Mouse (Mus musculus) kidney, postnatal 0 days (tissue): Measurements from ENCODE around the gene Rmnd5b. TPM values are rescaled to one million over a fixed set of nuclear protein-coding genes. Genes with fewer than 3 reads are reported as not detected.
A peak's percentile ranks its signal among the peaks of the same experiment; 100 is the strongest.

Source experiments
- ATAC-seq: fragments of 200-750 bp; cut with Nextera tagmentation; replicated peaks from 2 replicates; pipeline ENCODE4 v1.8.0; 2017; ENCODE audit warnings: low read depth, moderate number of reproducible peaks, moderate TSS enrichment, moderate library complexity; ENCODE audit not compliant: low FRiP score
- DNase-seq: peaks from one replicate; pipeline ENCODE4 v3.0.0-alpha.2; 2016; ENCODE audit warnings: low spot score
- H3K27ac ChIP-seq: fragments of 300-500 bp; sonication (generic); 2 replicates; pipeline ENCODE4 v1.5.1; 2014; ENCODE audit warnings: mild to moderate bottlenecking
- H3K27me3 ChIP-seq: fragments of 300-500 bp; sonication (generic); 2 replicates; pipeline ENCODE4 v1.6.1; 2014; ENCODE audit warnings: low read length, mixed read lengths; ENCODE audit not compliant: insufficient read depth
- H3K36me3 ChIP-seq: fragments of 300-500 bp; sonication (generic); 2 replicates; pipeline ENCODE4 v1.6.1; 2014; ENCODE audit warnings: low read length, mixed read lengths; ENCODE audit not compliant: insufficient read depth
- H3K4me1 ChIP-seq: fragments of 300-500 bp; sonication (generic); replicated peaks from 2 replicates; pipeline ENCODE4 v1.6.1; 2014; ENCODE audit warnings: antibody characterized with exemption, low read length, mixed read lengths; ENCODE audit not compliant: insufficient read depth
- H3K4me2 ChIP-seq: fragments of 300-500 bp; sonication (generic); 2 replicates; pipeline ENCODE4 v1.6.1; 2014; ENCODE audit warnings: mild to moderate bottlenecking, low read length, moderate library complexity, mixed read lengths
- H3K4me3 ChIP-seq: fragments of 300-500 bp; sonication (generic); replicated peaks from 2 replicates; pipeline ENCODE4 v1.5.1; 2014; ENCODE audit warnings: low read depth, low read length
- H3K9ac ChIP-seq: fragments of 300-500 bp; sonication (generic); 2 replicates; pipeline ENCODE4 v1.6.1; 2014; ENCODE audit warnings: low read depth, low read length
- H3K9me3 ChIP-seq: fragments of 300-500 bp; sonication (generic); replicated peaks from 2 replicates; pipeline ENCODE4 v1.6.1; 2016; ENCODE audit warnings: low read length, inconsistent platforms, mixed read lengths
- CTCF ChIP-seq: IDR thresholded peaks from 2 replicates; pipeline ENCODE4 v1.5.1; 2016; ENCODE audit warnings: antibody characterized with exemption, low read depth, mild to moderate bottlenecking, moderate library complexity
- WGBS: fragments of 180-500 bp; shearing (Covaris S2); extraction: QIAGEN DNeasy Blood & Tissue Kit; methylation state at CpG from one replicate; pipeline ENCODE4 v1.1.7; 2014; 5-methylcytosine and 5-hydroxymethylcytosine counted together
- polyA plus RNA-seq: library from polyadenylated mRNA; unstranded; fragments of >200 nt; fragmentation: Nextera tagmentation; extraction: Ambion mirVana; gene quantifications from 2 replicates; pipeline ENCODE4 v1.2.1, GENCODE M21; 2015

Gene Rmnd5b
- polyA plus RNA-seq, 1 experiment from 2014 or later, result 40.8 TPM

GRCm38 (mm10) chr11:51658291-51658690, 22.6 kb upstream of the Rmnd5b start:
- Histone ChIP-seq H3K4me3 (no peak overlapping the region), H3K4me2 (no peak overlapping the region), H3K9ac (no peak overlapping the region; the same call in 1 of the 2 replicates), H3K36me3 (no peaks in the 10 kb centered on the region), H3K9me3 (no peaks in the 10 kb centered on the region), H3K27ac (peak overlapping the region; percentile 48; the same call in 1 of the 2 replicates), H3K4me1 (peaks cover 13% of the 10 kb centered on the region; the same call in 1 of the 2 replicates), H3K27me3 (no peaks in the 10 kb centered on the region)
- DNase-seq, result no peak
- TF ChIP-seq CTCF, result no peak
- ATAC-seq, result no peak; the same call in 1 of the 2 replicates
- WGBS, result 23% methylated on average over 7 of the region's 7 CpGs

GRCm38 (mm10) chr11:51656798-51657521, 21.3 kb upstream of the Rmnd5b start:
- no peak for TF ChIP-seq CTCF
- DNase-seq, result no peak
- no peaks in the 10 kb centered on the region for H3K27me3 ChIP-seq
- H3K4me2 ChIP-seq, result no peak overlapping the region
- no peak overlapping the region for H3K4me3 ChIP-seq
- WGBS, result 42% methylated on average over 10 of the region's 10 CpGs
- no peaks in the 10 kb centered on the region for H3K9me3 ChIP-seq
- peak overlapping the region; percentile 50; the same call in 1 of the 2 replicates for H3K27ac ChIP-seq
- no peaks in the 10 kb centered on the region for H3K36me3 ChIP-seq
- peak; percentile 62 for ATAC-seq
- H3K4me1 ChIP-seq, result peaks cover 13% of the 10 kb centered on the region; the same call in 1 of the 2 replicates
- 0 out of 2 replicates have a peak overlapping the region, but pooled peaks have one; percentile 5 for H3K9ac ChIP-seq

GRCm38 (mm10) chr11:51654891-51655290, 19.2 kb upstream of the Rmnd5b start:
- no peak for TF ChIP-seq CTCF
- no peak overlapping the region for H3K4me3 ChIP-seq
- peaks cover 13% of the 10 kb centered on the region; the same call in 1 of the 2 replicates for H3K4me1 ChIP-seq
- H3K4me2 ChIP-seq, result no peak overlapping the region
- H3K36me3 ChIP-seq, result no peaks in the 10 kb centered on the region
- H3K9me3 ChIP-seq, result no peaks in the 10 kb centered on the region
- no peaks in the 10 kb centered on the region for H3K27me3 ChIP-seq
- ATAC-seq, result no peak
- H3K27ac ChIP-seq, result no peak overlapping the region
- DNase-seq, result no peak
- H3K9ac ChIP-seq, result no peak overlapping the region
- WGBS, result 91% methylated on average over 3 of the region's 3 CpGs

- H3K9ac ChIP-seq, result no peak overlapping the region
- WGBS, result 82% methylated on average over 6 of the region's 6 CpGs
- H3K36me3 ChIP-seq, result no peaks in the 10 kb centered on the region
- no peak overlapping the region for H3K4me2 ChIP-seq
- no peaks in the 10 kb centered on the region for H3K9me3 ChIP-seq
- no peak for TF ChIP-seq CTCF
- no peak overlapping the region for H3K27ac ChIP-seq
- H3K4me3 ChIP-seq, result no peak overlapping the region
- H3K4me1 ChIP-seq, result peaks cover 17% of the 10 kb centered on the region; the same call in 1 of the 2 replicates
- H3K27me3 ChIP-seq, result no peaks in the 10 kb centered on the region
- no peak for ATAC-seq
- no peak for DNase-seq
Observed at GRCm38 (mm10) chr11:51653736-51654135, 18.0 kb upstream of the Rmnd5b start.

- Histone ChIP-seq H3K4me3 (no peak overlapping the region), H3K9me3 (no peaks in the 10 kb centered on the region), H3K4me2 (no peak overlapping the region), H3K36me3 (no peaks in the 10 kb centered on the region), H3K4me1 (0 out of 2 replicates have a peak, but pooled peaks cover 10% of the 10 kb centered on the region), H3K9ac (no peak overlapping the region), H3K27me3 (no peaks in the 10 kb centered on the region), H3K27ac (no peak overlapping the region)
- WGBS, result 93% methylated on average over 4 of the region's 4 CpGs
- ATAC-seq, result no peak
- no peak for TF ChIP-seq CTCF
- no peak for DNase-seq
Observed at GRCm38 (mm10) chr11:51652889-51653418, 17.3 kb upstream of the Rmnd5b start.

- peak within 1 kb of the TSS; percentile 76 for H3K9ac ChIP-seq
- TF ChIP-seq CTCF, result no peak
- no peaks in the 10 kb centered on the region for H3K36me3 ChIP-seq
- 2% methylated on average over 60 of the region's 70 CpGs for WGBS
- H3K27me3 ChIP-seq, result no peaks in the 10 kb centered on the region
- no peaks in the 10 kb centered on the region for H3K9me3 ChIP-seq
- peak within 1 kb of the TSS; percentile 58 for H3K4me3 ChIP-seq
- peak within 1 kb of the TSS; percentile 79 for H3K4me2 ChIP-seq
- H3K4me1 ChIP-seq, result peaks cover 11% of the 10 kb centered on the region; the same call in 1 of the 2 replicates
- peak; percentile 71 for ATAC-seq
- DNase-seq, result peak; percentile 68
- peak within 1 kb of the TSS; percentile 85 for H3K27ac ChIP-seq
Observed at GRCm38 (mm10) chr11:51650691-51651515, 15.2 kb upstream of the Rmnd5b start, which contains the start of the genes N4bp3 and D930048N14Rik. Gene N4bp3 (minus strand): TSS chr11:51650842. Gene D930048N14Rik (plus strand): TSS chr11:51650954.
